Mouse (Mus musculus): ENCODE data around the gene Guk1. TPM values are rescaled to one million over a fixed set of nuclear protein-coding genes. Genes with fewer than 3 reads are reported as not detected.

The Guk1 gene
- total RNA-seq (2014; rRNA removed) (46.2 and 48.3 TPM in 2 replicates), polyA plus RNA-seq (2012; rRNA removed) (48.7 and 69.7 TPM in 2 replicates)

- Histone ChIP-seq H3K4me1 (ENCODE audit: control insufficient read depth, insufficient read depth, low read length) (peaks cover 4% of the 10 kb centered on the region; the same call in 1 of the 2 replicates), H3K36me3 (ENCODE audit: control insufficient read depth, insufficient read depth, low read length) (no peaks in the 10 kb centered on the region), H3K79me2 (ENCODE audit: control insufficient read depth, insufficient read depth, low read length) (peaks cover 11% of the 10 kb centered on the region; the same call in 1 of the 2 replicates), H3K27me3 (ENCODE audit: control insufficient read depth, insufficient read depth, low read length) (no peaks in the 10 kb centered on the region), H3K27ac (replicated peaks; ENCODE audit: insufficient read depth, low read depth, low read length) (peak within 1 kb of the TSS; percentile 61), H3K9ac (ENCODE audit: low read depth, low read length) (peak within 1 kb of the TSS; percentile 76), H3K4me3 (ENCODE audit: insufficient read depth, low read depth, low read length) (peak within 1 kb of the TSS; percentile 64)
- DNase-seq (ENCODE audit: extremely low read depth, low read depth, low spot score), result no peak
- no peak for TF ChIP-seq CTCF (IDR thresholded peaks at IDR 0.05; ENCODE audit: low read depth, low read length)
- no peak for TF ChIP-seq POLR2A (IDR thresholded peaks at IDR 0.05; ENCODE audit: extremely low read depth, insufficient read depth, low read length)
- 7% methylated on average over 16 of the region's 16 CpGs for WGBS
Measured at GRCm38 (mm10) chr11:59192059-59192386, at the start of gene Guk1. Gene Guk1 (minus strand): TSS chr11:59192212.

- H3K79me2 ChIP-seq (ENCODE audit: control insufficient read depth, insufficient read depth, low read length), result no peaks in the 10 kb centered on the region
- 81% methylated on average over 4 of the region's 4 CpGs for WGBS
- no peaks in the 10 kb centered on the region for H3K27me3 ChIP-seq (ENCODE audit: control insufficient read depth, insufficient read depth, low read length)
- TF ChIP-seq POLR2A (IDR thresholded peaks at IDR 0.05; ENCODE audit: extremely low read depth, insufficient read depth, low read length) (no peak), CTCF (IDR thresholded peaks at IDR 0.05; ENCODE audit: low read depth, low read length) (no peak)
- no peaks in the 10 kb centered on the region for H3K4me1 ChIP-seq (ENCODE audit: control insufficient read depth, insufficient read depth, low read length)
- H3K36me3 ChIP-seq (ENCODE audit: control insufficient read depth, insufficient read depth, low read length), result no peaks in the 10 kb centered on the region
- H3K4me3 ChIP-seq (ENCODE audit: insufficient read depth, low read depth, low read length), result no peak overlapping the region
- H3K27ac ChIP-seq (replicated peaks; ENCODE audit: insufficient read depth, low read depth, low read length), result no peak overlapping the region
- H3K9ac ChIP-seq (ENCODE audit: low read depth, low read length), result no peak overlapping the region
- DNase-seq (ENCODE audit: extremely low read depth, low read depth, low spot score), result no peak
Measured at GRCm38 (mm10) chr11:59239796-59240195, 47.8 kb upstream of the Guk1 start.

- Histone ChIP-seq H3K36me3 (ENCODE audit: control insufficient read depth, insufficient read depth, low read length) (no peaks in the 10 kb centered on the region), H3K4me3 (ENCODE audit: insufficient read depth, low read depth, low read length) (no peak overlapping the region)
- 57% methylated on average over 4 of the region's 4 CpGs for WGBS
Measured at GRCm38 (mm10) chr11:59239428-59239785, 47.4 kb upstream of the Guk1 start.

GRCm38 (mm10) chr11:59238525-59239427 is 46.8 kb upstream of the Guk1 start:
- Histone ChIP-seq H3K36me3 (ENCODE audit: control insufficient read depth, insufficient read depth, low read length) (no peaks in the 10 kb centered on the region), H3K27ac (replicated peaks; ENCODE audit: insufficient read depth, low read depth, low read length) (no peak overlapping the region), H3K9ac (ENCODE audit: low read depth, low read length) (no peak overlapping the region), H3K4me3 (ENCODE audit: insufficient read depth, low read depth, low read length) (no peak overlapping the region), H3K27me3 (ENCODE audit: control insufficient read depth, insufficient read depth, low read length) (no peaks in the 10 kb centered on the region), H3K4me1 (ENCODE audit: control insufficient read depth, insufficient read depth, low read length) (no peaks in the 10 kb centered on the region), H3K79me2 (ENCODE audit: control insufficient read depth, insufficient read depth, low read length) (no peaks in the 10 kb centered on the region)
- DNase-seq (ENCODE audit: extremely low read depth, low read depth, low spot score), result peak; percentile 70
- TF ChIP-seq CTCF (IDR thresholded peaks at IDR 0.05; ENCODE audit: low read depth, low read length) (peak; percentile 68), POLR2A (IDR thresholded peaks at IDR 0.05; ENCODE audit: extremely low read depth, insufficient read depth, low read length) (no peak)
- 12% methylated on average over 15 of the region's 15 CpGs for WGBS

More at GRCm38 (mm10) chr11:59239428-59239785, 47.4 kb upstream of the Guk1 start:
- H3K79me2 ChIP-seq (ENCODE audit: control insufficient read depth, insufficient read depth, low read length), result no peaks in the 10 kb centered on the region
- H3K27me3 ChIP-seq (ENCODE audit: control insufficient read depth, insufficient read depth, low read length), result no peaks in the 10 kb centered on the region
- no peaks in the 10 kb centered on the region for H3K4me1 ChIP-seq (ENCODE audit: control insufficient read depth, insufficient read depth, low read length)
- DNase-seq (ENCODE audit: extremely low read depth, low read depth, low spot score), result no peak
- no peak overlapping the region for H3K9ac ChIP-seq (ENCODE audit: low read depth, low read length)
- no peak overlapping the region for H3K27ac ChIP-seq (replicated peaks; ENCODE audit: insufficient read depth, low read depth, low read length)
- TF ChIP-seq POLR2A (IDR thresholded peaks at IDR 0.05; ENCODE audit: extremely low read depth, insufficient read depth, low read length), result no peak
- no peak for TF ChIP-seq CTCF (IDR thresholded peaks at IDR 0.05; ENCODE audit: low read depth, low read length)

GRCm38 (mm10) chr11:59232797-59233196 is 40.8 kb upstream of the Guk1 start:
- TF ChIP-seq POLR2A (IDR thresholded peaks at IDR 0.05; ENCODE audit: extremely low read depth, insufficient read depth, low read length) (no peak), CTCF (IDR thresholded peaks at IDR 0.05; ENCODE audit: low read depth, low read length) (no peak)
- WGBS, result 82% methylated on average over 2 of the region's 2 CpGs

More at GRCm38 (mm10) chr11:59232797-59233196, 40.8 kb upstream of the Guk1 start:
- Histone ChIP-seq H3K27me3 (ENCODE audit: control insufficient read depth, insufficient read depth, low read length) (no peaks in the 10 kb centered on the region), H3K79me2 (ENCODE audit: control insufficient read depth, insufficient read depth, low read length) (peaks cover 2% of the 10 kb centered on the region), H3K9ac (ENCODE audit: low read depth, low read length) (no peak overlapping the region), H3K4me3 (ENCODE audit: insufficient read depth, low read depth, low read length) (no peak overlapping the region), H3K4me1 (ENCODE audit: control insufficient read depth, insufficient read depth, low read length) (peaks cover 7% of the 10 kb centered on the region), H3K27ac (replicated peaks; ENCODE audit: insufficient read depth, low read depth, low read length) (no peak overlapping the region), H3K36me3 (ENCODE audit: control insufficient read depth, insufficient read depth, low read length) (no peaks in the 10 kb centered on the region)
- DNase-seq (ENCODE audit: extremely low read depth, low read depth, low spot score), result no peak

Data from liver, adult 2 months (tissue).